ENCODE assay signal across 10 mouse cellular contexts in genomic region chr8:70129309-70129952, GRCm38 (mm10). TPM values are rescaled to one million over a fixed set of nuclear protein-coding genes. Genes with fewer than 3 reads are reported as not detected.
DNase-seq lines count a peak whose midpoint lies in the region; ATAC-seq and TF ChIP-seq lines count a peak whose summit lies in the region.
"Had no signal": no experiment of that assay in that cellular context is flagged by ENCODE, and none has a peak within 500 bp of the region (broad histone marks: within the 10 kb centered on the region; RNA-seq: fewer than 3 reads in every experiment).

No protein-coding gene starts in this region.

- H3K36me3 ChIP-seq in myocyte (ENCODE audit: control insufficient read depth, insufficient read depth), result no peaks in the 10 kb centered on the region

- H3K27ac ChIP-seq in layer of hippocampus, adult 2 months, result peak overlapping the region; percentile 90
- H3K27ac ChIP-seq: macrophage had no signal

- no peaks in the 10 kb centered on the region for H3K79me2 ChIP-seq in myocyte (ENCODE audit: control insufficient read depth, insufficient read depth)

- ATAC-seq in granulocyte monocyte progenitor cell, adult 5-6 weeks (replicated peaks; ENCODE audit: poor library complexity, severe bottlenecking), result no peak
- ATAC-seq in erythroblast, adult 5-6 weeks (replicated peaks; ENCODE audit: low FRiP score, poor library complexity, severe bottlenecking), result no peak

- peaks cover 15% of the 10 kb centered on the region for H3K27me3 ChIP-seq in myocyte (ENCODE audit: control insufficient read depth, insufficient read depth, insufficient read length)

- DNase-seq in ovary, postnatal 36 days (ENCODE audit: low spot score), result peak; percentile 19
- DNase-seq in ovary, postnatal 10 days (ENCODE audit: low spot score), result no peak
- peak; percentile 44 for DNase-seq in cerebellum, adult 8-10 months
- DNase-seq in gastrocnemius, postnatal 4 days (ENCODE audit: low spot score in 2 of 2), result peak; percentile 26 to 52
- peak; percentile 73 to 86 for DNase-seq in layer of hippocampus, adult 2 months (ENCODE audit: low spot score in 2 of 2)

- H3K4me2 ChIP-seq in myocyte (ENCODE audit: low read depth), result peak overlapping the region; percentile 48

- no peak for TF ChIP-seq POLR2A in myocyte (IDR thresholded peaks at IDR 0.05; ENCODE audit: insufficient read length, low read depth)

- no peak overlapping the region for H3ac ChIP-seq in myocyte (ENCODE audit: control insufficient read depth, insufficient read length)

- H3K4me3 ChIP-seq in layer of hippocampus, adult 2 months, result no peak overlapping the region
- no peak overlapping the region for H3K4me3 ChIP-seq in myocyte

- TF ChIP-seq CTCF in layer of hippocampus, adult 2 months (conservative IDR thresholded peaks at IDR 0.05), result no peak

TF ChIP-seq in myocyte, 11 proteins besides CTCF, POLR2A, EP300 and RAD21:
- no peak for TF ChIP-seq TCF3 (IDR thresholded peaks at IDR 0.05; ENCODE audit: insufficient read length, low read depth)
- no peak for TF ChIP-seq REST (IDR thresholded peaks at IDR 0.05; ENCODE audit: insufficient read depth, insufficient read length)
- no peak for TF ChIP-seq POLR2AphosphoS2 (IDR thresholded peaks at IDR 0.05; ENCODE audit: insufficient read length, low read depth)
- TF ChIP-seq CEBPB (IDR thresholded peaks at IDR 0.05; ENCODE audit: insufficient read depth, poor library complexity, severe bottlenecking), result no peak
- TF ChIP-seq MAX (IDR thresholded peaks at IDR 0.05; ENCODE audit: low read depth), result no peak
- TF ChIP-seq SRF (IDR thresholded peaks at IDR 0.05; ENCODE audit: control insufficient read depth, insufficient read length, low read depth), result no peak
- no peak for TF ChIP-seq MYOG (IDR thresholded peaks at IDR 0.05; ENCODE audit: control insufficient read depth in 1 of 3, insufficient read depth in 1 of 3, insufficient read length in 2 of 3, low read depth in 2 of 3)
- TF ChIP-seq E2F4 (IDR thresholded peaks at IDR 0.05; ENCODE audit: insufficient read depth), result no peak
- TF ChIP-seq TCF12 (IDR thresholded peaks at IDR 0.05; ENCODE audit: insufficient read depth, poor library complexity, severe bottlenecking), result no peak
- no peak for TF ChIP-seq USF1 (IDR thresholded peaks at IDR 0.05; ENCODE audit: low read depth)
- no peak for TF ChIP-seq MYOD1 (IDR thresholded peaks at IDR 0.05; ENCODE audit: control insufficient read depth in 1 of 3, insufficient read length in 2 of 3, low read depth in 2 of 3)

RNA-seq across cellular contexts. Expression of gene Nr2c2ap, which starts 1.7 kb away (rescaled TPM):
- total RNA-seq in gastrocnemius, postnatal 4 days (2021), result 10 to 100 TPM in 1 of 2 experiments, 1 to 10 TPM in 1; 8.6 to 10.3 TPM
- 10 to 100 TPM; 29.2 to 32.8 TPM for total RNA-seq in layer of hippocampus, adult 2 months (2021)
- 41.3 TPM for polyA plus RNA-seq in myocyte (2012; fragmentation: generic; extraction: Trizol)
- total RNA-seq in granulocyte monocyte progenitor cell, adult 5-6 weeks (2014; fragmentation: Nextera tagmentation), result 37.0 and 64.5 TPM in 2 replicates
- total RNA-seq in granulocyte monocyte progenitor cell, adult 5-6 weeks (2017), result 8.7 and 9.4 TPM in 2 replicates
- 4.8 and 5.4 TPM in 2 replicates for total RNA-seq in erythroblast, adult 5-6 weeks (2015; ENCODE audit: low replicate concordance)
- total RNA-seq in erythroblast, adult 5-6 weeks (2017; ENCODE audit: low replicate concordance), result 1.4 and 1.5 TPM in 2 replicates

RNA-seq across cellular contexts. Expression of gene Ncan, which starts 8.8 kb away (rescaled TPM):
- total RNA-seq in gastrocnemius, postnatal 4 days (2021), result under 1 TPM; 0.07 to 0.08 TPM
- 100 to 1,000 TPM; 146 to 158 TPM for total RNA-seq in layer of hippocampus, adult 2 months (2021)
- not detected for polyA plus RNA-seq in myocyte (2012; fragmentation: generic; extraction: Trizol)
- not detected in 2 replicates for total RNA-seq in granulocyte monocyte progenitor cell, adult 5-6 weeks (2014; fragmentation: Nextera tagmentation)
- total RNA-seq in granulocyte monocyte progenitor cell, adult 5-6 weeks (2017), result not detected in 2 replicates
- total RNA-seq in erythroblast, adult 5-6 weeks (2015; ENCODE audit: low replicate concordance), result not detected in 2 replicates
- not detected in 2 replicates for total RNA-seq in erythroblast, adult 5-6 weeks (2017; ENCODE audit: low replicate concordance)
- total RNA-seq: common myeloid progenitor, adult 5-6 weeks had no signal
- polyA plus RNA-seq: macrophage had no signal

RNA-seq across cellular contexts. Expression of gene Rfxank, which starts 9.5 kb away (rescaled TPM):
- 10 to 100 TPM; 12.7 to 16.6 TPM for total RNA-seq in gastrocnemius, postnatal 4 days (2021)
- 10 to 100 TPM; 14.2 to 15.7 TPM for total RNA-seq in layer of hippocampus, adult 2 months (2021)
- polyA plus RNA-seq in myocyte (2012; fragmentation: generic; extraction: Trizol), result 11.2 TPM
- total RNA-seq in granulocyte monocyte progenitor cell, adult 5-6 weeks (2014; fragmentation: Nextera tagmentation), result 4.8 and 6.9 TPM in 2 replicates
- 5.9 and 11.6 TPM in 2 replicates for total RNA-seq in granulocyte monocyte progenitor cell, adult 5-6 weeks (2017)
- total RNA-seq in erythroblast, adult 5-6 weeks (2015; ENCODE audit: low replicate concordance), result 8.1 and 16.3 TPM in 2 replicates
- total RNA-seq in erythroblast, adult 5-6 weeks (2017; ENCODE audit: low replicate concordance), result 9.7 and 10.2 TPM in 2 replicates

RNA-seq across cellular contexts. Expression of gene Borcs8, which starts 9.9 kb away (rescaled TPM):
- total RNA-seq in gastrocnemius, postnatal 4 days (2021), result 10 to 100 TPM; 25.6 to 27.7 TPM
- 10 to 100 TPM; 50.2 to 50.8 TPM for total RNA-seq in layer of hippocampus, adult 2 months (2021)
- polyA plus RNA-seq in myocyte (2012; fragmentation: generic; extraction: Trizol), result 53.0 TPM
- 26.6 and 53.7 TPM in 2 replicates for total RNA-seq in granulocyte monocyte progenitor cell, adult 5-6 weeks (2014; fragmentation: Nextera tagmentation)
- total RNA-seq in granulocyte monocyte progenitor cell, adult 5-6 weeks (2017), result 34.3 and 40.0 TPM in 2 replicates
- total RNA-seq in erythroblast, adult 5-6 weeks (2015; ENCODE audit: low replicate concordance), result 2.1 and 16.7 TPM in 2 replicates
- 15.5 and 30.7 TPM in 2 replicates for total RNA-seq in erythroblast, adult 5-6 weeks (2017; ENCODE audit: low replicate concordance)

RNA-seq across cellular contexts. Expression of gene Mef2b, which starts 10.1 kb away (rescaled TPM):
- under 1 TPM; 0.26 to 0.56 TPM for total RNA-seq in gastrocnemius, postnatal 4 days (2021)
- under 1 TPM; 0.37 to 0.41 TPM for total RNA-seq in layer of hippocampus, adult 2 months (2021)
- 0.85 TPM for polyA plus RNA-seq in myocyte (2012; fragmentation: generic; extraction: Trizol)
- not detected in 2 replicates for total RNA-seq in granulocyte monocyte progenitor cell, adult 5-6 weeks (2014; fragmentation: Nextera tagmentation)
- not detected in 2 replicates for total RNA-seq in granulocyte monocyte progenitor cell, adult 5-6 weeks (2017)
- not detected in 2 replicates for total RNA-seq in erythroblast, adult 5-6 weeks (2015; ENCODE audit: low replicate concordance)
- not detected in 2 replicates for total RNA-seq in erythroblast, adult 5-6 weeks (2017; ENCODE audit: low replicate concordance)
- total RNA-seq: common myeloid progenitor, adult 5-6 weeks had no signal
- polyA plus RNA-seq: macrophage had no signal

Comparison
In these comparisons a context has a peak if more than half of its experiments do, and no peak if none do; other contexts are left out.
1. RNA of gene Ncan, which starts 8.8 kb away (total RNA-seq): 146 to 158 TPM in layer of hippocampus, adult 2 months; 0.07 to 0.08 TPM in gastrocnemius, postnatal 4 days, not detected in granulocyte monocyte progenitor cell, adult 5-6 weeks and not detected in erythroblast, adult 5-6 weeks; every median in the first group is over 100 times any median in the second.